Mouse (Mus musculus): ENCODE data around the gene 1700006A11Rik. TPM values are rescaled to one million over a fixed set of nuclear protein-coding genes. Genes with fewer than 3 reads are reported as not detected.
"Not testable (repeated sequence)": the region's sequence is repeated elsewhere in the genome, so short reads cannot be mapped to it uniquely, and the experiment has no call there.

The 1700006A11Rik gene
- total RNA-seq (2012; rRNA removed) = not detected in 2 replicates

- no peaks in the 10 kb centered on the region for H3K36me3 ChIP-seq (ENCODE audit: control insufficient read depth, insufficient read depth, low read length, poor library complexity, severe bottlenecking)
- TF ChIP-seq ZNF384 (IDR thresholded peaks at IDR 0.05; ENCODE audit: low read depth, low read length) = no peak
- no peak for TF ChIP-seq HCFC1 (IDR thresholded peaks at IDR 0.05; ENCODE audit: borderline replicate concordance, insufficient read depth, low read length)
- no peak for TF ChIP-seq CHD2 (IDR thresholded peaks at IDR 0.05; ENCODE audit: low read depth, low read length)
- TF ChIP-seq MAFK (IDR thresholded peaks at IDR 0.05; ENCODE audit: insufficient read depth, low read depth, low read length) = no peak
- TF ChIP-seq ZC3H11A (IDR thresholded peaks at IDR 0.05; ENCODE audit: borderline replicate concordance, low read depth, low read length) = no peak
- no peak within 1 kb of the TSS for H3K27ac ChIP-seq (ENCODE audit: insufficient read depth, low read depth, low read length, poor library complexity, severe bottlenecking)
- no peaks in the 10 kb centered on the region for H3K4me1 ChIP-seq (ENCODE audit: control insufficient read depth in 2 of 2, insufficient read depth in 2 of 2, low read length in 2 of 2, poor library complexity in 1 of 2)
- no peak within 1 kb of the TSS for H3K4me3 ChIP-seq (ENCODE audit: insufficient read depth in 1 of 2, low read depth in 1 of 2, low read length in 2 of 2, poor library complexity in 1 of 2, severe bottlenecking in 1 of 2)
- in situ Hi-C loops (cut with MboI; ENCODE audit: low sequenced_read_pairs in 2 of 2, unreplicated experiment in 2 of 2) = no loop called here
- DNase-seq (ENCODE audit: low read depth, low spot score) = no peak
- H3K9me3 ChIP-seq (ENCODE audit: control insufficient read depth, insufficient read depth, low read depth, low read length) = no peaks in the 10 kb centered on the region
- H3K9ac ChIP-seq (ENCODE audit: insufficient read depth, low read depth, low read length, poor library complexity, severe bottlenecking) = no peak within 1 kb of the TSS
Observed at GRCm38 (mm10) chr3:124425940-124426339, at the start of gene 1700006A11Rik. 1700006A11Rik (minus strand) TSS chr3:124426040.

GRCm38 (mm10) chr3:124474291-124474690 is 48.5 kb upstream of the 1700006A11Rik start:
- H3K36me3 ChIP-seq (ENCODE audit: control insufficient read depth, insufficient read depth, low read length, poor library complexity, severe bottlenecking); in situ Hi-C loops (cut with MboI; ENCODE audit: low sequenced_read_pairs in 2 of 2, unreplicated experiment in 2 of 2); H3K27ac ChIP-seq (ENCODE audit: insufficient read depth, low read depth, low read length, poor library complexity, severe bottlenecking); DNase-seq (ENCODE audit: low read depth, low spot score); H3K4me1 ChIP-seq (ENCODE audit: control insufficient read depth in 2 of 2, insufficient read depth in 2 of 2, low read length in 2 of 2, poor library complexity in 1 of 2); H3K9me3 ChIP-seq (ENCODE audit: control insufficient read depth, insufficient read depth, low read depth, low read length); H3K9ac ChIP-seq (ENCODE audit: insufficient read depth, low read depth, low read length, poor library complexity, severe bottlenecking); H3K4me3 ChIP-seq (ENCODE audit: insufficient read depth in 1 of 2, low read depth in 1 of 2, low read length in 2 of 2, poor library complexity in 1 of 2, severe bottlenecking in 1 of 2): not testable (repeated sequence)

- Histone ChIP-seq H3K9me3 (ENCODE audit: control insufficient read depth, insufficient read depth, low read depth, low read length) (no peaks in the 10 kb centered on the region), H3K9ac (ENCODE audit: insufficient read depth, low read depth, low read length, poor library complexity, severe bottlenecking) (no peak overlapping the region), H3K27ac (ENCODE audit: insufficient read depth, low read depth, low read length, poor library complexity, severe bottlenecking) (no peak overlapping the region), H3K4me3 (ENCODE audit: insufficient read depth in 1 of 2, low read depth in 1 of 2, low read length in 2 of 2, poor library complexity in 1 of 2, severe bottlenecking in 1 of 2) (no peak overlapping the region), H3K36me3 (ENCODE audit: control insufficient read depth, insufficient read depth, low read length, poor library complexity, severe bottlenecking) (no peaks in the 10 kb centered on the region), H3K4me1 (ENCODE audit: control insufficient read depth in 2 of 2, insufficient read depth in 2 of 2, low read length in 2 of 2, poor library complexity in 1 of 2) (no peaks in the 10 kb centered on the region)
- TF ChIP-seq MAFK (IDR thresholded peaks at IDR 0.05; ENCODE audit: insufficient read depth, low read depth, low read length) = no peak
- in situ Hi-C loops (cut with MboI; ENCODE audit: low sequenced_read_pairs in 2 of 2, unreplicated experiment in 2 of 2) = no loop called here
- no peak for DNase-seq (ENCODE audit: low read depth, low spot score)
Observed at GRCm38 (mm10) chr3:124466102-124466730, 40.4 kb upstream of the 1700006A11Rik start.

GRCm38 (mm10) chr3:124392201-124392600 is 33.6 kb downstream of the 1700006A11Rik start:
- in situ Hi-C loops (cut with MboI; ENCODE audit: low sequenced_read_pairs in 2 of 2, unreplicated experiment in 2 of 2) = no loop called here
- no peaks in the 10 kb centered on the region for H3K36me3 ChIP-seq (ENCODE audit: control insufficient read depth, insufficient read depth, low read length, poor library complexity, severe bottlenecking)
- no peak for TF ChIP-seq CHD2 (IDR thresholded peaks at IDR 0.05; ENCODE audit: low read depth, low read length)
- no peak for TF ChIP-seq HCFC1 (IDR thresholded peaks at IDR 0.05; ENCODE audit: borderline replicate concordance, insufficient read depth, low read length)
- no peak for TF ChIP-seq ZC3H11A (IDR thresholded peaks at IDR 0.05; ENCODE audit: borderline replicate concordance, low read depth, low read length)
- no peak for TF ChIP-seq ZNF384 (IDR thresholded peaks at IDR 0.05; ENCODE audit: low read depth, low read length)
- TF ChIP-seq MAFK (IDR thresholded peaks at IDR 0.05; ENCODE audit: insufficient read depth, low read depth, low read length) = no peak
- H3K4me1 ChIP-seq (ENCODE audit: control insufficient read depth in 2 of 2, insufficient read depth in 2 of 2, low read length in 2 of 2, poor library complexity in 1 of 2) = no peaks in the 10 kb centered on the region
- no peak overlapping the region for H3K4me3 ChIP-seq (ENCODE audit: insufficient read depth in 1 of 2, low read depth in 1 of 2, low read length in 2 of 2, poor library complexity in 1 of 2, severe bottlenecking in 1 of 2)
- H3K27ac ChIP-seq (ENCODE audit: insufficient read depth, low read depth, low read length, poor library complexity, severe bottlenecking) = no peak overlapping the region
- no peak for DNase-seq (ENCODE audit: low read depth, low spot score)
- H3K9ac ChIP-seq (ENCODE audit: insufficient read depth, low read depth, low read length, poor library complexity, severe bottlenecking) = no peak overlapping the region
- no peaks in the 10 kb centered on the region for H3K9me3 ChIP-seq (ENCODE audit: control insufficient read depth, insufficient read depth, low read depth, low read length)

- no peaks in the 10 kb centered on the region for H3K4me1 ChIP-seq (ENCODE audit: control insufficient read depth in 2 of 2, insufficient read depth in 2 of 2, low read length in 2 of 2, poor library complexity in 1 of 2)
- no peak overlapping the region for H3K27ac ChIP-seq (ENCODE audit: insufficient read depth, low read depth, low read length, poor library complexity, severe bottlenecking)
- no peaks in the 10 kb centered on the region for H3K9me3 ChIP-seq (ENCODE audit: control insufficient read depth, insufficient read depth, low read depth, low read length)
- in situ Hi-C loops (cut with MboI; ENCODE audit: low sequenced_read_pairs in 2 of 2, unreplicated experiment in 2 of 2) = no loop called here
- no peak overlapping the region for H3K9ac ChIP-seq (ENCODE audit: insufficient read depth, low read depth, low read length, poor library complexity, severe bottlenecking)
- TF ChIP-seq ZC3H11A (IDR thresholded peaks at IDR 0.05; ENCODE audit: borderline replicate concordance, low read depth, low read length) (no peak), ZNF384 (IDR thresholded peaks at IDR 0.05; ENCODE audit: low read depth, low read length) (no peak), MAFK (IDR thresholded peaks at IDR 0.05; ENCODE audit: insufficient read depth, low read depth, low read length) (no peak), CHD2 (IDR thresholded peaks at IDR 0.05; ENCODE audit: low read depth, low read length) (no peak), HCFC1 (IDR thresholded peaks at IDR 0.05; ENCODE audit: borderline replicate concordance, insufficient read depth, low read length) (no peak)
- no peak overlapping the region for H3K4me3 ChIP-seq (ENCODE audit: insufficient read depth in 1 of 2, low read depth in 1 of 2, low read length in 2 of 2, poor library complexity in 1 of 2, severe bottlenecking in 1 of 2)
- H3K36me3 ChIP-seq (ENCODE audit: control insufficient read depth, insufficient read depth, low read length, poor library complexity, severe bottlenecking) = no peaks in the 10 kb centered on the region
- DNase-seq (ENCODE audit: low read depth, low spot score) = no peak
Observed at GRCm38 (mm10) chr3:124390101-124390500, 35.7 kb downstream of the 1700006A11Rik start.
